Mouse (Mus musculus): ENCODE results near the gene Trim47. TPM values are rescaled to one million over a fixed set of nuclear protein-coding genes. Genes with fewer than 3 reads are reported as not detected.
A peak's percentile ranks its signal among the peaks of the same experiment; 100 is the strongest.

Gene Trim47
- polyA plus RNA-seq, 1 experiment, result 6.6 TPM

DNA sequence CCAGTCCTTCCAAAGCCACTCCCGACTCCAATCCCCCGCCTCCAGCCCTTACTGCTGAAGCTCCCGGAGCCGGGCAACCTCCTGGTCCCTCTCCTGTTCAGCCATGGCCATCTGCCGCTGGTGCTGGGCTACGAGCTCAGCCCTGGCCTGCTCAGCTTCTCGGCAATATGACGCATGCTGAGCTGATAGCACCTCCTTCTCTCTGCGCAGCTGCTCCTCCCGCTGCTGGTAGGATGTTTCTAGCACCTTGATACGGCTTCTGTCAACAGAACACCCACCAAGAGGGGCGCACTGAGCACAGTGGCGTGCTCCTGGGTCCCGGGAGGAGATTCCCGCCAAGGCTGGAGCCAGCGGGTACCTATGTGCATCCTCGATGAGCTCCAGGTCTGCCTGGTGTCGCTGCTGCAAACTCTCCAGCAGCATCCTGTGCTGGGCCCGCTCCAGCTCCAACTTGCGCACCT lies 21.8 kb upstream of the Trim47 start:
- Histone ChIP-seq H3K27me3 (ENCODE audit: control insufficient read depth, insufficient read depth, low read length) (no peaks in the 10 kb centered on the region), H3K4me3 (ENCODE audit: control insufficient read depth, low read depth, low read length) (no peak overlapping the region), H3K36me3 (ENCODE audit: control insufficient read depth, insufficient read depth, low read length) (peaks cover 5% of the 10 kb centered on the region; the same call in 1 of the 2 replicates), H3K4me1 (ENCODE audit: control insufficient read depth, insufficient read depth, low read length) (no peaks in the 10 kb centered on the region), H3K27ac (ENCODE audit: control insufficient read depth, insufficient read depth, low read depth, low read length) (no peak overlapping the region)
- TF ChIP-seq CTCF (IDR thresholded peaks at IDR 0.05; ENCODE audit: control insufficient read depth, insufficient read depth, insufficient replicate concordance, low read depth, low read length), result no peak
- TF ChIP-seq POLR2A (IDR thresholded peaks at IDR 0.05; ENCODE audit: control insufficient read depth, low read depth, low read length), result no peak

DNA sequence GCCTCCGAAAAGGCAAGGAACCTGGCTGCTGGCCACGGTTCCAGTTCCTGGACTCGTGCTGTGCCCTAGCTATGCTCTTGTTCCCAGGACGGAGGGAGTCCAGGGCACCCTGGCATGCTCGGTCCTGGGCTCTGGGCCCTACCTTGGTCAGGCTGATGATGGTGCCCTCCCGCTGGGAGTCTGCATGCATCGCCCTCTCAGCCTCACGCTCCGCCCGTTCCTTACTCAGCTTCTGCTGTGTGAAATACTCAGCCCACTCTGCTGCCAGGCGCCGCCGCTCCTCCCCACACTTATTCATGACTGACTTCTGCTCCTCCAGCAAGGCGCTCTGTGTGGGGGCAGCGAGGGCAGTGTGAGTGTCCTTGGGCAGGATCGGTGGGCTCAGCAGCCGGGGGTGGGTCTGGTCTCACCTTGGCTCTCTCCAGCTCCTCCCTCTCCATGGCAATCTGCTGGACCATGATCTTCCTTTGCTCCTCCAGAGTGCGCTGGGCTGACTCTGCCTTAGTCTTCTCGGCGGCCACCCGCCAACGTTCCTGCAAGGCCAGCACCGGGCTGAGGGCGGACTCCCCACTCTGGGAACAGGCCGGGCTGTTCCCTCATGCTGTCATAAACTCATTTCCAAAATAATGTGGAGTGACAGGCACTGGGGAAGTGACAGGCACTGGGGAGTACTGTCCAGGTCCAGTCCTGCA lies 19.4 kb upstream of the Trim47 start:
- peak overlapping the region; percentile 24 for H3K27ac ChIP-seq (ENCODE audit: control insufficient read depth, insufficient read depth, low read depth, low read length)
- no peaks in the 10 kb centered on the region for H3K27me3 ChIP-seq (ENCODE audit: control insufficient read depth, insufficient read depth, low read length)
- TF ChIP-seq POLR2A (IDR thresholded peaks at IDR 0.05; ENCODE audit: control insufficient read depth, low read depth, low read length) (no peak), CTCF (IDR thresholded peaks at IDR 0.05; ENCODE audit: control insufficient read depth, insufficient read depth, insufficient replicate concordance, low read depth, low read length) (no peak)
- H3K36me3 ChIP-seq (ENCODE audit: control insufficient read depth, insufficient read depth, low read length), result peaks cover 7% of the 10 kb centered on the region
- H3K4me3 ChIP-seq (ENCODE audit: control insufficient read depth, low read depth, low read length), result no peak overlapping the region
- no peaks in the 10 kb centered on the region for H3K4me1 ChIP-seq (ENCODE audit: control insufficient read depth, insufficient read depth, low read length)

DNA sequence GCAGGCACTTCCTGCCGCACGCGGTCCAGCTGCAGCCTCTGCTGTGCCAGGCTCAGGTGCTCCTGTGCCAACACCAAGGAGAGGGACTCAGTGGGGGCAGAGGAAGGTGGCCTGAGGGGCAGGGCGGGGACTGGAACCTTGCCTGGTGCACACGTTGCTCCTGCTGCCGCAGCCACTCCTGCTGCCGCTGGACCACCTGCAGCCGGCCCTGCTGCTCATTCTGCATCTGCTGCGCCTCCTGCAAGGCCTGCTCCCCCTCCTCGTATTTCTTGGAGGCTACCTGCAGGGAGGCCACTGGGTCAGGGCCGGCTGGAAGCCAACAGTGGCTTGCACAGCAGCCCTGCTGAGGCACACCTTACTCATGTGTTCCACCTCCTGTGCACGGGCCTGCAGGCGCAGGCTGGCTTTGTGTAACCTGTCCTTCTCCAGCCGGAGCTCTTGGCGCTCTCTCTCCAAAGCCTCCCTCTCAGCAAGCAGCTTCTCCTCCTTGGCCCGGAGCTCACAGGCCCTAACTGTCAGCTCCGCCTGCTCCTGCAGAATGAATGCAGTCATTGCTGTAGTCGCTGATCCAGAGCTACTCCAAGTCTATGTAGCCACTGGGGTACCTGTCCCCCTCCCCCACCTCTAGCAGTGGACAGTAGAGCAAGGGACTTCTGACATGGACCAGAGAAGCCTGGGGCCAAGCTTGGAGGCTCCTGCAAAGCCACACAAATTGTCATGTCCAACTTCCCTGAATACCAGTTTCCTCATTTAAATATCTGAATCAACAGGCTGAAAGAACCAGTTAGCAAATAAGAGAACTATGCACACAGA lies 18.7 kb upstream of the Trim47 start:
- Histone ChIP-seq H3K27ac (ENCODE audit: control insufficient read depth, insufficient read depth, low read depth, low read length) (no peak overlapping the region), H3K27me3 (ENCODE audit: control insufficient read depth, insufficient read depth, low read length) (no peaks in the 10 kb centered on the region), H3K36me3 (ENCODE audit: control insufficient read depth, insufficient read depth, low read length) (peaks cover 7% of the 10 kb centered on the region), H3K4me3 (ENCODE audit: control insufficient read depth, low read depth, low read length) (no peak overlapping the region), H3K4me1 (ENCODE audit: control insufficient read depth, insufficient read depth, low read length) (no peaks in the 10 kb centered on the region)
- TF ChIP-seq CTCF (IDR thresholded peaks at IDR 0.05; ENCODE audit: control insufficient read depth, insufficient read depth, insufficient replicate concordance, low read depth, low read length) (no peak), POLR2A (IDR thresholded peaks at IDR 0.05; ENCODE audit: control insufficient read depth, low read depth, low read length) (no peak)

DNA sequence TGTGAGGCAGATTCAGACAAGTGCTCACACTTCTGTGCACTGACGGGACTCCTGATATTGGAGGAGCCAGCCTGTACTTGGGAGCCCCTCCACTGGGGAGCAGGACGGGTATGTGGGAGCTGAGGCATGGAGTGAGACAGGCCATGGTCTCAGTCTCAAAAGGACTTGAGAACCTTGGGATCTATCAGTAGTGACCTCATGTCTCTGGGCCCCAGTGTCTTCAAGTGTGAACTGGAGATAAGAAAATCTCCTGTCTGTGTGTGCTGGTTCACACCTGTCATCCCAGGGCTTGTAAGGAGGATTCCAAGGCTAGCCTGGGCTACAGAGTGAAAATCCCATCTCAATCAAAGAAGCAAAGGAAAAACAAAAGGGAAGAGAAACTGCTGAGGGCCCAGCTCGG lies 16.5 kb upstream of the Trim47 start:
- Histone ChIP-seq H3K4me1 (ENCODE audit: control insufficient read depth, insufficient read depth, low read length) (peaks cover 4% of the 10 kb centered on the region), H3K27ac (ENCODE audit: control insufficient read depth, insufficient read depth, low read depth, low read length) (no peak overlapping the region), H3K36me3 (ENCODE audit: control insufficient read depth, insufficient read depth, low read length) (peaks cover 7% of the 10 kb centered on the region), H3K27me3 (ENCODE audit: control insufficient read depth, insufficient read depth, low read length) (no peaks in the 10 kb centered on the region), H3K4me3 (ENCODE audit: control insufficient read depth, low read depth, low read length) (no peak overlapping the region)
- no peak for TF ChIP-seq CTCF (IDR thresholded peaks at IDR 0.05; ENCODE audit: control insufficient read depth, insufficient read depth, insufficient replicate concordance, low read depth, low read length)
- TF ChIP-seq POLR2A (IDR thresholded peaks at IDR 0.05; ENCODE audit: control insufficient read depth, low read depth, low read length), result no peak

DNA sequence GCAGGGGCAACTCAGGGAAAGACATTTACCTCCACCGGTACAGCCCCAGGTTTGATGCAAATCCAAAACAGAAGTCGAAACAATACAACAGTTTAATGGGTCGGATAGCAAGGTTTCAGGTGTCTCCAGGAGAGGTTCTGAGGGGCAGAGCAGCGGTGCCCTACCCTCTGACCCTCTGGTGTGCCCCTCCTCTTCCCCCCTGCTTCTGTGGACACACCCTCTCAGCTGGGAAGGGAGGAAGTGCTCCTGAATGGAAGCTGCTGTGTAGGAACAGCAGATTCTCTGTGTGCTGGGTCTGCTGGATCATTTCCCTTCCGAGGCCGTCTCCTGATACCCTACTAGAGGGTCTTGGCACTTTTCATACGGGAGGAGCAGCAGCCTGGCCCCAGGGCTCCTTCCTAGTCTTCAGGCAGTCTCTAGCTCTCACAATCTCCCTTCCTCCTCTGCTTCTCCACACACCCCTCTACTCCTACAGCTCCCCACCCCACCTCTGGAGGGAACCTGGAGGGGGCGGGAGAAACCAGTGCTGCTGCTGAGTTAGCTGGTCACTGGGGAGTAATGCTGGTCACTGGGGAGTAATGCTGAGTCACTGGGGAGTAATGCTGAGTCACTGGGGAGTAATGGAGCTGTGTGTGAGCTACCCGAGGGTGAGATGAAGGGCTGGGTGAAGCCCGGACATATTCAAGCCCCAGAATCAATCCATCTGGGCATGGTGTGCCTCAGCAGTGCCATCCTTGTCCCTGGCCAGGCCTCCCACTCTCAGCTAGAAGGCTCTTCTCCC lies 15.4 kb upstream of the Trim47 start:
- no peak for TF ChIP-seq POLR2A (IDR thresholded peaks at IDR 0.05; ENCODE audit: control insufficient read depth, low read depth, low read length)
- TF ChIP-seq CTCF (IDR thresholded peaks at IDR 0.05; ENCODE audit: control insufficient read depth, insufficient read depth, insufficient replicate concordance, low read depth, low read length), result no peak

DNA sequence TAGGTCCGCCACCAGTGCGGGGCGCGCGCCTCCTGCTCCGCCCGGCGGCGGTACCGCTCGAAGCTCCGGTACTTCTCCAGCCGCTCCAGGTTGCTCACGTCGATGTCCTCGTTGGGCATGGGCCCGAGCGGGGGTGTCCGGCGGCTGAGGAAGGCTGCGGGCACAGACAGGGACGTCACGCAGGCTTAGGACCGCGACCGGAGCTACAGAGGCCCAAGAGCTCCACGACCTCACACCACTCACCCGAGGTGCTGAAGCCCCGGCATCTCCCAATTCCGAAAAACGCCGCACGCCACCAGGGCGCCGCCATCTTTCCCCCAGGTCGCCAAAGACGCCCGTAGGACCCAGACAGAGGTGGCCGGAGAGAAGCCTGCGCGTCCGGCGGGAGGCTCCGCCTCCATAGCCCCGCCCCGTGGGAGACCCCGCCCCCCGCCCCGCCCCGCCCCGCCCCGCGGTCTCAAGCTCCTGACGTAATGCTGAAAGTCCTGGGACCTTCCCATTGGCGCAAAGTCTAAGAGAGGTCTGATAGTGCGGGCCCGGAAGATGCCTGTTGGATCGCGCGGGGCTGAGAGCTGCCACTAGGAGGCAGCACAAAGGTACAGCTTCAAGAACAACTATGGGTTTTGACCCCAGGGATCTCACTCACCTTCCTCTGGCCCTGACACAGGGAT lies 11.6 kb upstream of the Trim47 start, which contains the start of gene Mrpl38:
Gene Mrpl38, minus strand, starts transcription at position 401 of the 671 bp plus-strand sequence.
- Histone ChIP-seq H3K4me1 (ENCODE audit: control insufficient read depth, insufficient read depth, low read length) (peaks cover 9% of the 10 kb centered on the region), H3K4me3 (ENCODE audit: control insufficient read depth, low read depth, low read length) (peak within 1 kb of the TSS; percentile 96), H3K36me3 (ENCODE audit: control insufficient read depth, insufficient read depth, low read length) (peaks cover 4% of the 10 kb centered on the region), H3K27ac (ENCODE audit: control insufficient read depth, insufficient read depth, low read depth, low read length) (peak within 1 kb of the TSS; percentile 89), H3K27me3 (ENCODE audit: control insufficient read depth, insufficient read depth, low read length) (no peaks in the 10 kb centered on the region)
- TF ChIP-seq CTCF (IDR thresholded peaks at IDR 0.05; ENCODE audit: control insufficient read depth, insufficient read depth, insufficient replicate concordance, low read depth, low read length) (peak; percentile 68; the same call in 1 of the 2 replicates), POLR2A (IDR thresholded peaks at IDR 0.05; ENCODE audit: control insufficient read depth, low read depth, low read length) (peak; percentile 73)

More for the DNA sequence above, 15.4 kb upstream of the Trim47 start:
- Histone ChIP-seq H3K27me3 (ENCODE audit: control insufficient read depth, insufficient read depth, low read length) (no peaks in the 10 kb centered on the region), H3K4me1 (ENCODE audit: control insufficient read depth, insufficient read depth, low read length) (peaks cover 9% of the 10 kb centered on the region), H3K4me3 (ENCODE audit: control insufficient read depth, low read depth, low read length) (no peak overlapping the region), H3K36me3 (ENCODE audit: control insufficient read depth, insufficient read depth, low read length) (peaks cover 7% of the 10 kb centered on the region), H3K27ac (ENCODE audit: control insufficient read depth, insufficient read depth, low read depth, low read length) (no peak overlapping the region)

Measured in testis, adult 2 months (tissue).